Mouse (Mus musculus) midbrain, embryonic 13.5 days (tissue): ENCODE measurements around the gene Axl. TPM values are rescaled to one million over a fixed set of nuclear protein-coding genes. Genes with fewer than 3 reads are reported as not detected.

ENCODE experiments used
- ATAC-seq: fragments of 200-750 bp; cut with Nextera tagmentation; 2 replicates; pipeline ENCODE4 v1.8.0; 2017; ENCODE audit warnings: mild to moderate bottlenecking, moderate TSS enrichment, moderate library complexity
- H3K27ac ChIP-seq: fragments of 300-500 bp; sonication (generic); 2 replicates; pipeline ENCODE4 v1.5.1; 2015; ENCODE audit warnings: inconsistent platforms, mild to moderate bottlenecking, moderate library complexity
- H3K27me3 ChIP-seq: fragments of 300-500 bp; sonication (generic); 2 replicates; pipeline ENCODE4 v1.6.1; 2015; ENCODE audit warnings: mild to moderate bottlenecking, inconsistent platforms
- H3K36me3 ChIP-seq: fragments of 300-500 bp; sonication (generic); 2 replicates; pipeline ENCODE4 v1.6.1; 2015; ENCODE audit warnings: mild to moderate bottlenecking, inconsistent platforms
- H3K4me1 ChIP-seq: fragments of 300-500 bp; sonication (generic); replicated peaks from 2 replicates; pipeline ENCODE4 v1.6.1; 2015; ENCODE audit warnings: inconsistent platforms
- H3K4me2 ChIP-seq: fragments of 300-500 bp; sonication (generic); replicated peaks from 2 replicates; pipeline ENCODE4 v1.6.1; 2015; ENCODE audit warnings: moderate library complexity, mild to moderate bottlenecking, inconsistent platforms
- H3K4me3 ChIP-seq: fragments of 300-500 bp; sonication (generic); replicated peaks from 2 replicates; pipeline ENCODE4 v1.5.1; 2015; ENCODE audit warnings: mild to moderate bottlenecking, inconsistent platforms
- H3K9ac ChIP-seq: fragments of 300-500 bp; sonication (generic); replicated peaks from 2 replicates; pipeline ENCODE4 v1.6.1; 2015; ENCODE audit warnings: mild to moderate bottlenecking, inconsistent platforms
- H3K9me3 ChIP-seq: fragments of 300-500 bp; sonication (generic); 2 replicates; pipeline ENCODE4 v1.6.1; 2016; ENCODE audit warnings: mild to moderate bottlenecking, inconsistent platforms
- WGBS: fragments of 180-500 bp; shearing (Covaris S2); methylation state at CpG from one replicate; pipeline ENCODE4 v1.1.7; 2015; 5-methylcytosine and 5-hydroxymethylcytosine counted together
- polyA plus RNA-seq: library from polyadenylated mRNA; unstranded; fragments of >200 nt; fragmentation: Nextera tagmentation; extraction: Ambion mirVana; gene quantifications from 2 replicates; pipeline ENCODE4 v1.2.1, GENCODE M21; 2015

The Axl gene
- polyA plus RNA-seq, 1 experiment from 2014 or later, result 17.5 TPM

DNA sequence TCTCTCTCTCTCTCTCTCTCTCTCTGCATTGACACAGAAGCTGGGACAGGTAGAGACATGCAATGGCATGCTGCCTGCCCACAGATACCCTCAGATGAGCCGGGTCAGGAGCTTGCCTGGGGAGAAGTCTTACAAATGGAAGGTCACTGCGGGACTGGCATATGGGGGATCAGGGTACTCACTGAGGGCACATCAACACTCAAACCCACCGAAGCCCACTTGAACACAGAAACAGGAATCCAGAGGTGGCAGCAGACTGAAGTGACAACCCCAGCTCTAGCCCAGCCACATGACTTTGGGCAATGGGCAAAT is 580 bp upstream of the Axl start:
- peaks cover 24% of the 10 kb centered on the region for H3K4me1 ChIP-seq
- H3K9ac ChIP-seq, result no peak overlapping the region; the same call in 1 of the 2 replicates
- H3K4me2 ChIP-seq, result peak overlapping the region; percentile 72
- ATAC-seq, result 0 out of 2 replicates have a peak, but pooled peaks have one; percentile 3
- peak overlapping the region; percentile 44 for H3K4me3 ChIP-seq
- no peak overlapping the region for H3K27ac ChIP-seq
- H3K27me3 ChIP-seq, result no peaks in the 10 kb centered on the region
- no peaks in the 10 kb centered on the region for H3K9me3 ChIP-seq
- 34% methylated on average over 3 of the region's 3 CpGs for WGBS
- no peaks in the 10 kb centered on the region for H3K36me3 ChIP-seq

DNA sequence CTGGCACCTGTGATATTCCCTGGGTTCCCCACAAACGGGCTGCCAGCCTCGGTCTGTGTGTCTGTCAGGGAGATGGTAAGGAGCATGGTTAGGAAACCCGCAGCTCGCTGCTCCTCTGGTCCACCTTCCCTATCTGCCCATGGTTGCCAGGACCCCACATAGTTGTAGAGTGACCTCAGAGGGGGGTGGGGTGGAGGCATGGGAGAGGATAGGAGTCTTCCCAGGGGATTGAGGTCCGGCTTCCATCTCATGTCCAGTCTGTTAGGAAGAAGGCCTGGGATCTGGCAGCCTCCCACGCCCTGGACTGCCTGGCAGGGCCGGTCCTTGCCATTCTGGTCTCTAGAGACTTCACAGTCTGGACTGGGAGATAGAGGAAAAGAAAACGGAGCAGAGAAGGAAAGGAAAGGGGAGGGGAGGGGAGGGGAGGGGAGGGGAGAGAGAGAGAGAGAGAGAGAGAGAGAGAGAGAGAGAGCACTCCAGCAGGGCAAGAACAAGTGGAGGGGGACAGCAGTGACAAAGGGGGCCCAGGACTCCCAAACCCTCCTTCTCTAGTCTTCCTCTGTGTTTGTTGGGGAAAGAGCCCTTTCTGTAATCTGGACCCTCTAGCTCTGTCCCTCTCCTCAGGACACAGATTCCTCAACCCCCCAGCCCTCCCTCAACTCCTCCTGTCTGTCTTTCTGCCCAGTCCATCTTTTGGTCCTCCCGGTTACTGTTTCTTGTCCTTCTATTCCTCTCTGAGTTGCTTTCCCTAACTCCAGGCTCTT is 867 bp downstream of the Axl start:
- ATAC-seq, result peak; percentile 36
- Histone ChIP-seq H3K4me2 (peak overlapping the region; percentile 72), H3K36me3 (no peaks in the 10 kb centered on the region), H3K27ac (no peak overlapping the region), H3K27me3 (no peaks in the 10 kb centered on the region), H3K9me3 (no peaks in the 10 kb centered on the region), H3K4me3 (peak overlapping the region; percentile 44), H3K9ac (peak overlapping the region; percentile 59), H3K4me1 (peaks cover 24% of the 10 kb centered on the region)
- 18% methylated on average over 9 of the region's 9 CpGs for WGBS

DNA sequence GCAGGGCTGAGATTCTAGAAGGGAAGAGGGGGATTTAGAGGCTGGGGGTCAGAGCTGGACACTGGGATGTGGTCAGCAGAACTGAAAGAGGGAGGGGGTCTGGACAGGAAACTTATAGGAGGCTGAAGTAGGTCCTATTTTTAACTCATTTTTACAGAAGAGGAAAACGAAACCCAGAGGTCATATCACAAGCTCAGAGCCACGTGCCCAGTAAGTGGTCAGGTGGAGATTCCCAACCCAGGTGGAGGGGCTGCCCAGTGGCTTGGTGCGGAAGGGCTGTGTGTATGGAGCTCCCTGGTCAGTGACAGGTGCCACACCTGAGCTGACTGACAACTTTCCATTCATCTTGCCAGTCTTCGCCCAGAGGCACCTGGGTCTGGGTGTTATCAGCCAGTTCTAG is 1.5 kb downstream of the Axl start:
- 73% methylated on average over 4 of the region's 4 CpGs for WGBS
- no peaks in the 10 kb centered on the region for H3K27me3 ChIP-seq
- peaks cover 27% of the 10 kb centered on the region for H3K4me1 ChIP-seq
- ATAC-seq, result no peak
- no peak overlapping the region for H3K27ac ChIP-seq
- H3K9me3 ChIP-seq, result no peaks in the 10 kb centered on the region
- peak overlapping the region; percentile 72 for H3K4me2 ChIP-seq
- no peak overlapping the region for H3K9ac ChIP-seq
- H3K4me3 ChIP-seq, result peak overlapping the region; percentile 44; the same call in 1 of the 2 replicates
- no peaks in the 10 kb centered on the region for H3K36me3 ChIP-seq

DNA sequence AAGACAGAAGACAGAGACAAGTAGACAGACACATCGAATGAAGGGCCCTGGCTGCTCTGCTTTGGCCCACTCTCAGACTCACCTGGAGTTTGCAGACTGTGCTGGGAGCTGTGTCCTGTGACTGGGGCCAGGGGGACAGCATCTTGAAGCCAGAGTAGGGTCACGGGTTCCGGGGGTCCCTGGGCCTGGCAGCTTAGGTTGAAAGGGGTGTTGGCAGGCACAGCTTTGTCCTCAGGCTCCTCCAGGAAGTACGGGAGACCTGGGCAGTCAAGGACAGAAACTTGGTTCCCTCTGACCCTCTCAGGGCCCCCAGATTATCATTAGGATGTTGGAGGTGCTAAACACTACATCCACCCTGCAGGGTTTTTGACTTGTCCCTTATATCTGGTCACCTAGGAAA is 2.8 kb downstream of the Axl start:
- WGBS, result 65% methylated on average over 4 of the region's 4 CpGs
- peaks cover 37% of the 10 kb centered on the region for H3K4me1 ChIP-seq

DNA sequence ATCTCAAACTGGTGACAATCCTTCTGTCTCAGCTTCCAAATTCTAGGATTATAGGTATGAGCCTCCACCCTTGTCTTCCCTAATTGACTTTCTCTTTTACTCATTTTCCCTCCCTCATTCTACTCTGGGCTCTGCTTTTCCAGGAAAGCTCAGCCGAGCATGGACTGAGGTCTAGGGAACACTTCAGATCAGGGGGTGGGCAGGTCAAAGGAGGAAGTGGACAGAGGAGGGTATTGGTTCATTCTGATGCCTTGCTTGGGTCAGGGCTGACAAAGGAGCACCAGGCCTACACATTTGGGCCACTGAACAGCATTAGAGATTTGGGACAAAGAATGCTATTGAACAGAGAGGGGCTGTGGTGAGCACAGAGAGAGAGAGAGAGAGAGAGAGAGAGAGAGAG is 3.7 kb downstream of the Axl start:
- H3K9ac ChIP-seq, result no peak overlapping the region
- peaks cover 37% of the 10 kb centered on the region for H3K4me1 ChIP-seq
- no peak for ATAC-seq
- no peaks in the 10 kb centered on the region for H3K27me3 ChIP-seq
- no peak overlapping the region for H3K27ac ChIP-seq
- no peaks in the 10 kb centered on the region for H3K36me3 ChIP-seq
- 37% methylated on average over 1 of the region's 1 CpGs for WGBS
- H3K4me3 ChIP-seq, result no peak overlapping the region
- H3K9me3 ChIP-seq, result no peaks in the 10 kb centered on the region
- H3K4me2 ChIP-seq, result no peak overlapping the region

More for the DNA sequence above, 2.8 kb downstream of the Axl start:
- H3K4me3 ChIP-seq, result no peak overlapping the region
- H3K36me3 ChIP-seq, result no peaks in the 10 kb centered on the region
- no peaks in the 10 kb centered on the region for H3K9me3 ChIP-seq
- no peak overlapping the region for H3K9ac ChIP-seq
- no peak for ATAC-seq
- H3K27me3 ChIP-seq, result no peaks in the 10 kb centered on the region
- no peak overlapping the region for H3K27ac ChIP-seq
- H3K4me2 ChIP-seq, result no peak overlapping the region

DNA sequence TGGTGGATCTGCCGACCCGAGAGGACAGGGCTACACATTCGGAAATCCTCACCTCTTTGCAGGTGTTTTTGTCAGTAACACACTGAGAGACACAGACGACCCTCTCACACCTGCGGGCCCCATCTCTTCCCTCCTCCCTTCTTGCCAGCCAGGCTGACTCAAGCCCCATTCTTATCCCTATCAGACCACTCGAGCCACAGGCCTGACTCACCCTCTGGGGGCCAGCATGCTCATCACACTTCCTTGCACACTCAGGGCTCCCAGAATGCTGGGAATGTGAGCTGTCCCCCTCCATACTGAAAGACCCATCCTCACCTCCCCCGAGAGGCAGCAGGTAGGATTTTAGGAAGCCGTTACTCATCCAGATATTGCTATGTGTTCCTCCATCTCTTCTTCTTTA is 4.8 kb downstream of the Axl start:
- Histone ChIP-seq H3K36me3 (no peaks in the 10 kb centered on the region), H3K27me3 (no peaks in the 10 kb centered on the region), H3K9me3 (no peaks in the 10 kb centered on the region), H3K27ac (no peak overlapping the region), H3K9ac (no peak overlapping the region), H3K4me1 (peaks cover 30% of the 10 kb centered on the region), H3K4me2 (no peak overlapping the region), H3K4me3 (no peak overlapping the region)
- 70% methylated on average over 8 of the region's 8 CpGs for WGBS
- ATAC-seq, result no peak

DNA sequence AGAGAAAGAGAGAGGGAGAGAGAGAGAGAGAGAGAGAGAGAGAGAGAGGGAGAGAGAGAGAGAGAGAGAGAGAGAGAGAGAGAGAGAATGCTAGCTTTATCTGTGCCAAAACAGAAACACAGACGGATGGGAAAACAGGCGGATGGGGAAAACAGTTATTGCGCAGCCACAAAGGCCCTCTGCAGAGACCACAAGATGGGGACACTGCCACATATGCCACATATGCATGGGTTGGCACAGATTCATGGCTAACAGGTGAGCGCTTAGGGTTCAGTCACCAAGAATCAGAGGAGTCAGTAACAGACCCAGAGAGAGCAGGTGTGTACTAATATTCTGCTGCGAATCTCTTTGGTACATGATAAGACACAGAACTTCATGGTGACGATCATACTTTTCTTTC is 5.8 kb downstream of the Axl start:
- Histone ChIP-seq H3K9ac (no peak overlapping the region), H3K4me2 (no peak overlapping the region), H3K4me3 (no peak overlapping the region), H3K27ac (no peak overlapping the region), H3K36me3 (no peaks in the 10 kb centered on the region), H3K9me3 (no peaks in the 10 kb centered on the region), H3K27me3 (no peaks in the 10 kb centered on the region), H3K4me1 (peaks cover 20% of the 10 kb centered on the region)
- no peak for ATAC-seq
- 91% methylated on average over 6 of the region's 6 CpGs for WGBS

DNA sequence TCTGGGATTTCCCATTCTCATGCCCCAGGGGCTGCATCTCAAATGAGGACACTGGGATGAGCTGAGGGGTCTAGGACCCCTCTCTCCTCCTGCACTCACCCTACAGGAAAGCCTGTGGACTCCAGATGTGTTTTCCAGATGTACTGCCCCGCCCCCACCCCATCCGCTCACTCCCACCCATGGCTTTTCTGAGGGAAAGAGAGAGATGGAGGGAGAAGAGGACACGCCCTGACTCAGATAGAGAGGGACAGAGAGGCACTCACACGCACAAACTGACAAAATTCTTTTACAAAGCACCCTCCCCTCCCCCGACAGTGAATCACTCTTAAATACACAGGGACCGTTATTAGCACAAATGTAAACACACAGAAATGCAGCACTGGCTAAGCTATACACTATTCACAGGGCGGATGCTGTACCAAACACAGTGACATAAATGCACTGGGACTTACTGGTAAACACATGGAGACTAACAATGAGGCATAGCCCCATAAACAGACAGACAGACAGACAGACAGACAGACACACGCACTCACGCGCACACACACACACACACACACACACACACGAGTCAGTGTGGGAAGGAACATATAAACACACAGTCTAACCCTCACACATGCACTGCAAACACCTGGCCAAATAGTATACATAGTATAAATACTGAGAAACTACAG is 6.4 kb downstream of the Axl start:
- no peaks in the 10 kb centered on the region for H3K27me3 ChIP-seq
- ATAC-seq, result peak; percentile 74
- peak overlapping the region; percentile 35 for H3K4me3 ChIP-seq
- 51% methylated on average over 11 of the region's 11 CpGs for WGBS
- H3K9me3 ChIP-seq, result no peaks in the 10 kb centered on the region
- peak overlapping the region; percentile 62 for H3K4me2 ChIP-seq
- no peaks in the 10 kb centered on the region for H3K36me3 ChIP-seq
- H3K4me1 ChIP-seq, result peaks cover 13% of the 10 kb centered on the region
- peak overlapping the region; percentile 63 for H3K9ac ChIP-seq
- H3K27ac ChIP-seq, result no peak overlapping the region

DNA sequence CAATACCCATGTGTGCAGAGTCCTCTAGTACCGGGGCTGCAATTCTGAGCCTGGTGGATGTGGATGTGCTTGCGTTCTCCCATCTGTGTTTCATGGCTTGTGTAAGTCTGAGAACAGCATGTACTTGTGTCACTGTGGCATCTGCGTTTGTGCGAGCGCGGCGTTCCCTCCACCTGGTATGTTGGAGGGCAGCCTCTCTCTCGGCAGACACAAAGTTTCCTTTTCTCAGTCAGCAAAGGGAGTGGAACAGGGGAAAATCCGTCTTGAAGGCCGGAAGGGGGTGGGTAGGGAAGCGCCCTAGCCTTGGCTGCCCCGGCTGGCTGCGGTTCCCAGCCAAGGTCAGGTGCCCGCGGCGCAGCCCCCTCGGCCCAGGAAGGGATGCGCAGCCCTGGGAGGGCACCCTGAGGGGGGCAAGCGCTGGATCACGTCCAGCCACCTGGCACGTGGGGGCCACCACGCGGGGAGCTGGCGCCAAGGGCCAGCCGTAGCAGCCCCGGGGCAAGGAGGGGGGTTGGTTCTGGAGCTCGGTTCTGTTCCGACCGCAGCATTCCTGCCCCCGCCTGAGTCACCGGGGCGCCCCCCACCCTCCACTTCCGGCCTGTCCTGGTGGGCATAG is 7.1 kb downstream of the Axl start:
- Histone ChIP-seq H3K4me1 (peaks cover 12% of the 10 kb centered on the region), H3K9ac (peak overlapping the region; percentile 63), H3K4me2 (peak overlapping the region; percentile 62), H3K27ac (no peak overlapping the region), H3K9me3 (no peaks in the 10 kb centered on the region), H3K36me3 (no peaks in the 10 kb centered on the region), H3K4me3 (peak overlapping the region; percentile 35), H3K27me3 (no peaks in the 10 kb centered on the region)
- WGBS, result 14% methylated on average over 29 of the region's 33 CpGs
- ATAC-seq, result peak; percentile 46

DNA sequence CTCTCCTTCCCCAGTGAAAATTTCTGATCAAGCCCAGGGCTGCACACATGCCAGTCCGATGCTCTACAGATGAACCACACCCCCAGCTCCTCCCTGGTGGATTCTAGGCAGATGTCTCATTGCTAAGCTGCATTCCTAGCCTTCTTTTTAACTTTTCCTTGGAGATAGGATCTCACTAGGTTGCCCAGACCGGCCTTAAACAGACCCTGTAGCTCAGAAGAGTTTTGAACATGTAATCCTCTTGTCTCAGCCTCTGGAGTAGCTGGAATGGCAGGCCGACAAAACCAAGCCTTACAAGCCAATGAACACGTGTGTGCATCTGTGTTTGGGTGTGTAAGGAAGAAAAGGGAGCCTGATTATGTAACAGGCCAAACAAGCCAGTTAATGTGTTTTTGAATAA is 7.8 kb downstream of the Axl start:
- ATAC-seq, result no peak
- H3K4me3 ChIP-seq, result no peak overlapping the region
- no peaks in the 10 kb centered on the region for H3K9me3 ChIP-seq
- 27% methylated on average over 4 of the region's 4 CpGs for WGBS
- H3K36me3 ChIP-seq, result no peaks in the 10 kb centered on the region
- no peak overlapping the region; the same call in 1 of the 2 replicates for H3K4me2 ChIP-seq
- H3K27ac ChIP-seq, result no peak overlapping the region
- no peaks in the 10 kb centered on the region for H3K27me3 ChIP-seq
- peaks cover 12% of the 10 kb centered on the region for H3K4me1 ChIP-seq
- no peak overlapping the region for H3K9ac ChIP-seq

DNA sequence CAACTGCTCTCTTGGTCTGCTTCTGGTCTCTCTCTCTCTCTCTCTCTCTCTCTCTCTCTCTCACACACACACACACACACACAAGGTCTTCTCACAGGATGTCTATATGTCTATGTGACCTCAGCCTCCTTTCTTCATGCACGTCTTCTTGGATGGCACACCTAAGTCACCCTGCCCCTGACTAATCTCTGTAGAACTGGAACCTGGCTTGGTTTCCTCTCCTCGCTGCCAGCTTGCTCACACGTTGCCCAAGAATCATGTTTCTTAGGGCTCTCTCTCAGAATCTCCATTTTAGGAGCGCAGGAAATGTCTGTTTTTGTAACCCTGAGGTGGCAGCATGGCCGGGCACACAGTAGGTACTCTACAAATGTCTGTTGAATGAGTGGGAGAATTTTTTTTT is 8.5 kb downstream of the Axl start:
- Histone ChIP-seq H3K27me3 (no peaks in the 10 kb centered on the region), H3K4me2 (no peak overlapping the region), H3K9ac (no peak overlapping the region), H3K4me3 (no peak overlapping the region), H3K27ac (no peak overlapping the region), H3K36me3 (no peaks in the 10 kb centered on the region), H3K4me1 (peaks cover 12% of the 10 kb centered on the region), H3K9me3 (no peaks in the 10 kb centered on the region)
- ATAC-seq, result no peak
- WGBS, result 93% methylated on average over 5 of the region's 5 CpGs

DNA sequence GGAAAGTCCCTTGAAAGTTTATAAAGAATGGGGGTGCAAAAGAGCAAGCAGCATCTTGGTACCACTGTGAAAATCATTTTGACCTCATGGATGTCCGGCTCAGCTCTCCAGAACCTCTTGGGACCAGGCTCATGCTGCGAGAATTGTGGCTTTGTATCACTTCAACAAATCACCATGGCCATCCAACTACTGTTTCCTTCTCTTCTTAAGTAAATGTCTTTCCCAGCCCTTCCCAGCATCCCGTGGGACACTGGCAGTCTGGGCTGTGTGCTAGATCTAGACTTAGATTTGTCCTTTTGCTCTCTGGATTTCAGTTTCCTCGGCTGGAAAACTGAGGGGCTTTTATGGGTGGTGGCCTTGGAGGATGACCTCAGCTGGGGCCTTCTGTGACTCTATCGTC is 20.3 kb downstream of the Axl start:
- 95% methylated on average over 5 of the region's 5 CpGs for WGBS
- ATAC-seq, result no peak

More for the DNA sequence above, 20.3 kb downstream of the Axl start:
- H3K27ac ChIP-seq, result no peak overlapping the region
- H3K9me3 ChIP-seq, result no peaks in the 10 kb centered on the region
- H3K36me3 ChIP-seq, result peaks cover 15% of the 10 kb centered on the region
- no peak overlapping the region for H3K9ac ChIP-seq
- no peaks in the 10 kb centered on the region for H3K4me1 ChIP-seq
- no peaks in the 10 kb centered on the region for H3K27me3 ChIP-seq
- H3K4me3 ChIP-seq, result no peak overlapping the region
- H3K4me2 ChIP-seq, result no peak overlapping the region
